Mouse (Mus musculus) cerebral cortex, adult 2 months (tissue): Measurements from ENCODE around the gene Grk1.

Experiments used
- WGBS: fragments of 180-500 bp; shearing (Covaris S2); methylation state at CpG from one replicate; pipeline ENCODE4 v1.1.7; 2018; 5-methylcytosine and 5-hydroxymethylcytosine counted together

Grk1 gene

GRCm38 (mm10) chr8:13404666-13405131, at the start of gene Grk1:
TSS of gene Grk1 (plus strand) at chr8:13405081.
- 89% methylated on average over 5 of the region's 5 CpGs for WGBS

- 76% methylated on average over 6 of the region's 6 CpGs for WGBS
These were observed 48.7 kb upstream of the Grk1 start for GRCm38 (mm10) chr8:13356221-13356620.

GRCm38 (mm10) chr8:13356681-13357080, 48.2 kb upstream of the Grk1 start:
- WGBS, result 65% methylated on average over 10 of the region's 10 CpGs

GRCm38 (mm10) chr8:13360213-13360612, 44.7 kb upstream of the Grk1 start:
- 68% methylated on average over 7 of the region's 7 CpGs for WGBS

GRCm38 (mm10) chr8:13361865-13362264, 43.0 kb upstream of the Grk1 start:
- WGBS, result 97% methylated on average over 6 of the region's 6 CpGs

- WGBS, result 75% methylated on average over 8 of the region's 8 CpGs
These were observed 31.7 kb upstream of the Grk1 start for GRCm38 (mm10) chr8:13373151-13373662.

DNA sequence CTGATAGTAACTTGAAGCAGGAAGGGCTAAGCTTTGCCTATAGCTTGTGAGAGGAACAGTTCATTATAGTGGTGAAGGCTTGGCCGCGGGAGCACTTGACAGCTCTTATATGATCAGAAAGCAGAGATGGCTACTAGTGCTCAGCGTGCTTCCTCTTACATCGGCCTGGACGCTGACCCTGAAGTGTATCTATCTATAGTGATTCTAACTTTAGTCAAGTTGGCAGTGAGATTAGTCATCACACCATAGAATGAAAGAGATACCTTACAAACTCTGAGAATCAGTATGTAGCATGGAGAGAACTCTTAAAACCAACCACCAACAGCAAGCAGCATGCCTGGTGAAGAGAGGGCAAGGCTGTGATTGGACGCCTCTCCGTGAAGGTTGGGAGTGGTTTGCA, 23.3 kb upstream of the Grk1 start:
- 78% methylated on average over 7 of the region's 7 CpGs for WGBS

DNA sequence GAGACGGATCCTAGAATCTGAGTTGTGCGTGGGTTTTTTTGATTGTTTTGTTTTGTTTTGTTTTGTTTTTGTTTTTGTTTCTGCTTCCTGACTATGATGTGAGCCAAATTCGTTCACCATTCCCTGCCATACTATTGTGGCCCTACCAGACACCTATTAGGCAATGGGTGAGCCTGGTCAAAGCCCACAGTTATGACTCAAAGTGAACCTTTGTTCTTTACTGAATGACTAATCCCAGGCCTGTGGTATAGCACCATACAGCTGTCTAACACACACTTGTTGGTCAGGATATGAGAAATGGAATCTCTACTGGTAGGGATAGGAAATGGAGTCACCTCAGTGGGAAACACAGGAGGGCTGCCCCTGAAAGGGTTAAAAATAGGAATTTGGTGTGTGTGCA, 22.3 kb upstream of the Grk1 start:
- 84% methylated on average over 3 of the region's 3 CpGs for whole genome bisulfite sequencing

DNA sequence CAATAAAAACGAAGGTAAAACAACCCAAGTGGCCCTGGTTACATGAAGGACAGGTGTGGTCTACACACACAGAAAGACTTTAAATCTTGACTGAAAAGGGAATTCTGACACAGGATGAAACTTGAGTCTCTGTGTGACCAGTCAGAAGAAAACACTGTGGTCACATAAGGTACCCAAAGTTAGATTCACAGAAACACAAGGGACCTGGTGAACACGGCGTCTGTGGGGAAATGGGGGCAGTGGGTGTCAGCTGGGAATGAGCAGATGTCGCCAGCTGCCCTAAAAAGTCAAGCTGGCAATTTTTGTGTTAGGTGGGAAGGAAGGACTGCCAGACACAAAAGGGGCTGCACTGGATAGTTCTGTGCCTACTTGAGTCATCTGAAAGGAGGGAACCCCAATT, 21.9 kb upstream of the Grk1 start:
- 92% methylated on average over 4 of the region's 4 CpGs for WGBS

DNA sequence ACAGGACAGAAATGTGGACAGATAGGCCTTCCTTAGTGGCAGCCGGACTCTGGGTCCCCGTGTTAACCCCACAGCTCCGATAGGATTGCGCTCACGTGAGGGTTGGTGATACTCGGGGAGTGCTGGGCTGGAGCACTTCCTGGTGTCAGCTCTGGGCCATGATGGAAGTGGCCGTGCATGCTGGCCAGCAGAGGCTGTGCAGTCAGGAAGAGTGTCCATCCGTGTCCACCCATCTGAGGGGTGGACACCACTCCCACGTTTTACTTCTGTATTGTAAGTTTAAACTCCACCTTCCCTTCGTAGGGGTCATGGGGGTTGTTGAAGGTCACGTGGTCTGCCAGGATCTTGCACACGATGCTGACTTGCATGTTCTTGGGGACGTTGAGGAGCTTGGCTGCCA, 18.5 kb upstream of the Grk1 start:
- 84% methylated on average over 13 of the region's 13 CpGs for WGBS

DNA sequence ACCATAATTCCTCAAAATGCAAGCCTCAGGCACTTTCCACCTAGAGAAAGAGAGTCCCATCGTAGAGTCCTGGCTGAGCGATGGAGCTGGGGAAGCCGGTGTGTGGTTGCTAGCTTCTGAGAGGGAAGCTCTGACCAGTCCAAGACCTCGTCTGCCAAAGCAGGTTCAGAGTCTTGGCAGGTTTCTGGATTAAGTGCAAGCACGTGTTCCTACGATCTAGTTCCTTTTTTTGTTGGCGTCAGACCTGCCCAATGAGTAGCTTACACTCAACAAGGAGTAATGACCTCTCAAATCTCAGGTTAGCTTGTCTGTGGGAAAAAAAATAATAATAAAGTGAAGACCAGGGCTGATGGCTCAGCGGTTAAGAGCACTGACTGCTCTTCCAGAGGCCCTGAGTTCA, 17.2 kb upstream of the Grk1 start:
- 84% methylated on average over 8 of the region's 8 CpGs for WGBS

DNA sequence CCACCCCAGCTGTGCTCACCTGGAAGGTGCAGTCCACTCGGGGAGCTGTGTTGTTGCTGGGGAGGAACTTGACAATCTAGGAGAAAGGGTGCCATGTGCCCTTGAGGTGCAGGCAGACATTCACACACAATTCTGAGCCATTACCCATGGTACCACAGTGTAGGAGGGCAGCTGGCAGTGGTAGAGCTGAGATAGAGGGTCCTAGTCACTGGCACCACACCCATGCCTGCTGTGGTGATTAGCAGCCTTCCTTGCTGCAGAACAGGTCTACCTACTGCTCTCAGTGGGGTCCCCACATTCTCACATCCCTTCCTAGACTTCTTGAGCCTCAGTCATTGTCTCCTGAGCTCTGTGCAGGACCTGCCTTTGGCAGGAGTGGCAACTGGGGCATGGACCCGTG, 16.1 kb upstream of the Grk1 start:
- 74% methylated on average over 2 of the region's 2 CpGs for WGBS

- WGBS, result 89% methylated on average over 7 of the region's 7 CpGs
These were observed 11.0 kb upstream of the Grk1 start for GRCm38 (mm10) chr8:13393869-13394268.

DNA sequence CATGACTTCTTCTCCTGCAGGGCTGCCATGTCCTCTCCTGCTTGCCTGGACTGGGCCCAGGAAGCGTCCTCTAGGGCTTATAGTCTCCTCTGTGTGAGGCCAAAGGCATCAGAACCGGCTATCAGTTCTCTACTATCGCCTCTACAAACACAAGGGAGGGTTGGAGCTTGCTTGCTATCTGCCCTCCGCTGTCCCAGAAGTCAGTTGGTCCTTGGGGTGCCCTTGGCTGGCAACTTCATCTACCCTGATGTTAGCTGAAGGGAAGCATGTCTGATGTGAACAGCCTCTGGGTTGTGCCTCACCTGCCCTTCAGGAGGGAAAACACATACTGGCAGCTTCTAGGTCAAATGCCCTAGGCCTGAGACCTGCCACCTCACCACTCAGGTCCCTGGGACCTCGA, 8.2 kb upstream of the Grk1 start, which contains the start of gene Atp4b:
Atp4b (minus strand) TSS at position 101 of the 400 bp plus-strand sequence.
- 91% methylated on average over 5 of the region's 5 CpGs for WGBS

DNA sequence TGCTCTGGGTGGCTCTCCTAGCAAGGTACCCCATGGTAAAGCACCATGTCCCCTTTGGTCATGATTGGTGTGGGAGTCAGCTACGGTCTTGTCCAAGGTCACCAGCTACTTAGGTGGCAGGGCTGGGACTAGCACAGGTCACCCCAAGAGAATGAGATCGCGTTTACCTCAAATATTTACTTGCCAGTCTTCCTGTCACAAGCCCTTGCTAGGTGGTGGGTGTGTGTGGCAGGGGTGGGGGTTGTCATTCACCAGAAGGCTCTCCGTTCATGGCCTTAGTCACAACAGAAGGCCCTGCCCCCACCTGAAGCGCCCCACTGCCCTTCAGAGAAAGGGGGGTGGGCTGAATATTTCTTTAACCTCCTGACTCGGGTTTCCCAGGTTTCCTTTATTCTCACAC, 1.4 kb upstream of the Grk1 start:
- WGBS, result 74% methylated on average over 6 of the region's 6 CpGs

DNA sequence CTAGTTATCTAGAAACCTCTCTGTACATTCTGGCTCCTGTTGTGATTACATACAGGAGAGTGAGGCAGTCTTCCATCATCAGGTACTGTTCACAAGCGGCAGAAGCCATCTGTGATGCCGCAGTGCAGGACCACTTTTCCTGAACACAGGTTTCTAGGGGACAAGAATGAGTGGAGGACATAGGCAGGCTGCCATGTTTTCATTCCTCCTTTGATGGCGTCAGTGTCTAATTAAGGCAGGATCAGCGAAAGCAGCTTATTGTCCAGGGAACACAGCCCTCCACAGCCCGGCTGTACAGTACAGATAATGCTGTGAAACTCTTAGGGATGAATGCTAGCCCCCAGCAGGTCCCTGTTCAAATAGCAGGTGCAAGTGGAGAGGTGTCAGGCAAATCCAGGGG, 1.1 kb downstream of the Grk1 start:
- WGBS, result 73% methylated on average over 5 of the region's 5 CpGs

DNA sequence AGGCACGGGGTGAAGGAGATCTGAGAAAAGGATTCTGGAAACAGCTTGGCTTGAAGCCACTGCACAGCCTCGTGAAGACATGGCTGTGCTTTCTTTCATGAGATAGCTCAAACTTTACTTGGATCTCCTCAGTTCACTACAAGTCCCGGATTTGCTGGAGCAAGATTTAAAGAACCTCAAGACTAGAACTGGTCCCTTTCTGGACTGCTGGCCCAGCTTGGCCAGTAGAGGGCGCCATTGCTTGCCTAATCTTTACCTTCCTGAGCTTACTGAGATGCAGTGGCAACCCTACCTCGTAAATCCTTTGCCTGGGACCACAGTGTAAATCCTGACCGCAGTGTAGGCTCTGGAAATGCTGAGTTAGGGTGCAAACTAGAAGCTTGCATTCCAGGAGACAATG, 6.7 kb downstream of the Grk1 start:
- WGBS, result 23% methylated on average over 6 of the region's 6 CpGs

GRCm38 (mm10) chr8:13412891-13413558, 8.1 kb downstream of the Grk1 start:
- WGBS, result 63% methylated on average over 13 of the region's 13 CpGs

DNA sequence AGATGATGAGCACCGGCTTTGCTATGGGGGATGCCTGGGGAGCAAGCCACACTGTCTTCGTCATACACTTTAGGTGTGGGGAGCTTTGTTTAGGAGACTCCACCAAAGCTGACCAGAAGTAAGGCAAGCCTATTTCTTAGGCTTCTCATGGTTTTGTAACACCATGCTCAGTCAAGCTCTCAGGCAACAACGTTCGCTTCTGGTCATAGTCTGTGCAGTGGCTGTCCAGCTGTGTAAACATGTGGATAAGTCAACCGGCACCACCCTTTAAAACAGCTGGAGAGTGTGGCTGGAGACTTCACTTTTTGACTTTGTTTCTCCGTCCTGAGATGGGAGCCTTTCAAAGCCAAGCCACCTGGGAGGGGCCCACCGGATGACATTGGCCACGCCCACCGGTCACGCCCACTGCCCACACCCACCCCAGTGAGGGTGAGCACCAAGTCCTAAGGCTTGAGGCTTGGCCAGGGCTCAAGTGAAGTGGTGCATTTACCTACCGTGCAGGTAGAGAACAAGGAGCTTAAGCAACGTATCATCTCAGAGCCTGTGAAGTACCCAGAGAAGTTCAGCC, 9.0 kb downstream of the Grk1 start:
- 58% methylated on average over 12 of the region's 12 CpGs for WGBS

DNA sequence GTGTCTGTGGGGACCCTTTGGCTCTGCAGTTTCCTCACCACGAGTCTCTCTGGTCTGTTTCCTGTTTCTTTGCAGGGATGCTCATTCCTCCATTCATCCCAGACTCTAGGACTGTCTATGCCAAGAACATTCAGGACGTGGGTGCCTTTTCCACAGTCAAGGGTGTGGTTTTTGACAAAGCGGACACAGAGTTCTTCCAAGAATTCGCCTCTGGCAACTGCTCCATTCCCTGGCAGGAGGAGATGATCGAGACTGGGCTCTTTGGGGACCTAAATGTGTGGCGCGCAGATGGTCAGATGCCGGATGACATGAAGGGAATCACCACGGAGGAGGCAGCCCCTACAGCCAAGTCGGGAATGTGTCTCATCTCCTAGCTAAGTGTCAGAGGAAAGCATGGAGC, 11.0 kb downstream of the Grk1 start:
- whole genome bisulfite sequencing, result 53% methylated on average over 10 of the region's 10 CpGs

- WGBS, result 83% methylated on average over 2 of the region's 2 CpGs
These were observed 14.3 kb downstream of the Grk1 start for GRCm38 (mm10) chr8:13419111-13419639.

DNA sequence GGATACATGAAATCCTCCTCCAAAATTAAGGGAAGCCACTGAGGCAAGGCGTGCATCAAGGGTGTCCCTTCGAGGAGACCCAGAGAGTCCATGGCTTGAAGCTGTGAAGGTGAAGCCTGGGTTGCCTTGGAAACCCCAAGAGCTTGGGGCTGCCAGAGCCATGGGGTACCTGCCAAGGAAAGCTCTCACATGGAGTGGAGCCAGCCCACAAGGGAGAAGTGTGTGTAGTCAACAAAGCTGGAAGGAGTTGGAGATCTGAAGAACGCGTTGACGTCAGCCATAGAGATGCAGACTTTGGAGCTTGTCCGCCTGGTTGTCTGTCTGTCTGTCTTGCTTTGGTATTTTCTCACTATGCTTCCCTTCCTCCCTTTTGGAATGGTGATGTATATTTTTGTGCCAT, 16.1 kb downstream of the Grk1 start:
- WGBS, result 56% methylated on average over 6 of the region's 6 CpGs

GRCm38 (mm10) chr8:13427351-13427750, 22.5 kb downstream of the Grk1 start:
- WGBS, result 71% methylated on average over 6 of the region's 6 CpGs
